Mouse (Mus musculus): ENCODE data around the gene Pir.
A peak's percentile ranks its signal among the peaks of the same experiment; 100 is the strongest.

Gene Pir

GRCm38 (mm10) chrX:164269285-164269761, at the start of gene Pir:
Gene Pir, plus strand, starts transcription at chrX:164269371.
- DNase-seq = peak; percentile 33

GRCm38 (mm10) chrX:164221989-164222388, 47.2 kb upstream of the Pir start:
- DNase-seq = no peak

GRCm38 (mm10) chrX:164233380-164233779, 35.8 kb upstream of the Pir start:
- DNase-seq = peak; percentile 11

- DNase-seq = no peak
These were observed 23.5 kb upstream of the Pir start for GRCm38 (mm10) chrX:164245714-164246113.

- DNase-seq = no peak
These were observed 22.4 kb upstream of the Pir start for GRCm38 (mm10) chrX:164246722-164247121.

GRCm38 (mm10) chrX:164256527-164256926, 12.6 kb upstream of the Pir start:
- no peak for DNase-seq

- no peak for DNase-seq
These were observed 11.1 kb upstream of the Pir start, which contains the start of gene Bmx for GRCm38 (mm10) chrX:164258057-164258456. Gene Bmx, minus strand, starts transcription at chrX:164258193.

GRCm38 (mm10) chrX:164258662-164259061, 10.5 kb upstream of the Pir start:
- DNase-seq = no peak

- DNase-seq = no peak
These were observed 6.9 kb upstream of the Pir start for GRCm38 (mm10) chrX:164262286-164262685.

GRCm38 (mm10) chrX:164264861-164265260, 4.3 kb upstream of the Pir start:
- DNase-seq = no peak

GRCm38 (mm10) chrX:164270603-164271002, 1.4 kb downstream of the Pir start:
- no peak for DNase-seq

- no peak for DNase-seq
These were observed 6.4 kb downstream of the Pir start for GRCm38 (mm10) chrX:164275536-164275935.

GRCm38 (mm10) chrX:164280918-164281647, 11.9 kb downstream of the Pir start:
- no peak for DNase-seq

- no peak for DNase-seq
These were observed 14.6 kb downstream of the Pir start for GRCm38 (mm10) chrX:164283808-164284207.

- DNase-seq = no peak
These were observed 17.9 kb downstream of the Pir start for GRCm38 (mm10) chrX:164287077-164287476.

GRCm38 (mm10) chrX:164291147-164291546, 22.0 kb downstream of the Pir start:
- no peak for DNase-seq

GRCm38 (mm10) chrX:164306250-164306649, 37.1 kb downstream of the Pir start:
- DNase-seq = no peak

- no peak for DNase-seq
These were observed 44.7 kb downstream of the Pir start for GRCm38 (mm10) chrX:164313876-164314275.

- no peak for DNase-seq
These were observed 49.4 kb downstream of the Pir start for GRCm38 (mm10) chrX:164318554-164318953.

- DNase-seq = no peak
These were observed 50.9 kb downstream of the Pir start for GRCm38 (mm10) chrX:164320031-164320430.

GRCm38 (mm10) chrX:164322492-164322891, 53.3 kb downstream of the Pir start:
- no peak for DNase-seq

GRCm38 (mm10) chrX:164323391-164323913, 54.3 kb downstream of the Pir start:
- no peak for DNase-seq

- no peak for DNase-seq
These were observed 61.2 kb downstream of the Pir start for GRCm38 (mm10) chrX:164330351-164330750.

GRCm38 (mm10) chrX:164330766-164331165, 61.6 kb downstream of the Pir start:
- no peak for DNase-seq

GRCm38 (mm10) chrX:164338591-164338990, 69.4 kb downstream of the Pir start:
- DNase-seq = no peak
